Mouse (Mus musculus) midbrain, postnatal 0 days (tissue): ENCODE measurements around the gene Rpgrip1l. TPM values are rescaled to one million over a fixed set of nuclear protein-coding genes. Genes with fewer than 3 reads are reported as not detected.

Experiments used
- ATAC-seq: fragments of 200-750 bp; cut with Nextera tagmentation; 2 replicates; pipeline ENCODE4 v1.8.0; 2017; ENCODE audit warnings: moderate number of reproducible peaks, mild to moderate bottlenecking, moderate TSS enrichment, moderate library complexity; ENCODE audit not compliant: low FRiP score
- DNase-seq: peaks from one replicate; pipeline ENCODE4 v3.0.0-alpha.2; 2015; ENCODE audit warnings: low spot score
- H3K27ac ChIP-seq: fragments of 300-500 bp; sonication (generic); 2 replicates; pipeline ENCODE4 v1.5.1; 2014; ENCODE audit warnings: low read depth, mild to moderate bottlenecking, low read length, mixed read lengths
- H3K27me3 ChIP-seq: fragments of 300-500 bp; sonication (generic); 2 replicates; pipeline ENCODE4 v1.6.1; 2014; ENCODE audit warnings: low read length, control low read depth, mixed read lengths; ENCODE audit not compliant: insufficient read depth
- H3K36me3 ChIP-seq: fragments of 300-500 bp; sonication (generic); 2 replicates; pipeline ENCODE4 v1.6.1; 2014; ENCODE audit warnings: low read length, control low read depth, mixed read lengths; ENCODE audit not compliant: insufficient read depth
- H3K4me1 ChIP-seq: fragments of 300-500 bp; sonication (generic); 2 replicates; pipeline ENCODE4 v1.6.1; 2014; ENCODE audit warnings: mild to moderate bottlenecking, control low read depth, antibody characterized with exemption, low read length, mixed read lengths; ENCODE audit not compliant: insufficient read depth
- H3K4me2 ChIP-seq: fragments of 300-500 bp; sonication (generic); 2 replicates; pipeline ENCODE4 v1.6.1; 2014; ENCODE audit warnings: low read depth, mild to moderate bottlenecking, low read length, mixed read lengths; ENCODE audit not compliant: poor library complexity, severe bottlenecking
- H3K4me3 ChIP-seq: fragments of 300-500 bp; sonication (generic); 2 replicates; pipeline ENCODE4 v1.5.1; 2014; ENCODE audit warnings: low read depth, mild to moderate bottlenecking, low read length, moderate library complexity
- H3K9ac ChIP-seq: fragments of 300-500 bp; sonication (generic); replicated peaks from 2 replicates; pipeline ENCODE4 v1.6.1; 2014; ENCODE audit warnings: mild to moderate bottlenecking, low read length, moderate library complexity, mixed read lengths; ENCODE audit not compliant: poor library complexity, severe bottlenecking
- H3K9me3 ChIP-seq: fragments of 300-500 bp; sonication (generic); 2 replicates; pipeline ENCODE4 v1.6.1; 2016; ENCODE audit warnings: low read length, control low read depth
- CTCF ChIP-seq: IDR thresholded peaks from 2 replicates; pipeline ENCODE4 v1.5.1; 2016; ENCODE audit warnings: antibody characterized with exemption, mild to moderate bottlenecking
- WGBS: fragments of 180-500 bp; shearing (Covaris S2); extraction: QIAGEN DNeasy Blood & Tissue Kit; methylation state at CpG from one replicate; pipeline ENCODE4 v1.1.7; 2014; 5-methylcytosine and 5-hydroxymethylcytosine counted together
- polyA plus RNA-seq: library from polyadenylated mRNA; unstranded; fragments of >200 nt; fragmentation: Nextera tagmentation; extraction: Ambion mirVana; gene quantifications from 2 replicates; pipeline ENCODE4 v1.2.1, GENCODE M21; 2015
- total RNA-seq: library from RNA; depleted of rRNA; stranded (reverse); fragments of >200 nt; gene quantifications from 2 replicates; pipeline ENCODE4 v1.2.3, GENCODE M21; 2014

The Rpgrip1l gene
- total and polyA plus RNA-seq, 2 experiments from 2014 or later: 8.4 to 11.5 TPM

GRCm38 (mm10) chr8:91250966-91251365 is 62.1 kb downstream of the Rpgrip1l start:
- TF ChIP-seq CTCF: no peak

GRCm38 (mm10) chr8:91249758-91250466 is 63.1 kb downstream of the Rpgrip1l start:
- H3K4me3 ChIP-seq: no peak overlapping the region
- WGBS: 94% methylated on average over 9 of the region's 9 CpGs
- no peak for DNase-seq
- TF ChIP-seq CTCF: no peak
- no peaks in the 10 kb centered on the region for H3K36me3 ChIP-seq
- H3K27me3 ChIP-seq: no peaks in the 10 kb centered on the region
- no peak for ATAC-seq
- H3K4me2 ChIP-seq: no peak overlapping the region
- no peaks in the 10 kb centered on the region for H3K4me1 ChIP-seq
- no peak overlapping the region for H3K27ac ChIP-seq
- no peak overlapping the region for H3K9ac ChIP-seq
- no peaks in the 10 kb centered on the region for H3K9me3 ChIP-seq

More at GRCm38 (mm10) chr8:91250966-91251365, 62.1 kb downstream of the Rpgrip1l start:
- no peaks in the 10 kb centered on the region for H3K36me3 ChIP-seq
- H3K9me3 ChIP-seq: no peaks in the 10 kb centered on the region
- H3K4me1 ChIP-seq: no peaks in the 10 kb centered on the region
- H3K9ac ChIP-seq: no peak overlapping the region
- WGBS: 94% methylated on average over 6 of the region's 6 CpGs
- no peak overlapping the region for H3K27ac ChIP-seq
- H3K4me2 ChIP-seq: no peak overlapping the region
- H3K27me3 ChIP-seq: no peaks in the 10 kb centered on the region
- no peak overlapping the region for H3K4me3 ChIP-seq
- no peak for ATAC-seq
- no peak for DNase-seq

GRCm38 (mm10) chr8:91245821-91246454 is 67.1 kb downstream of the Rpgrip1l start:
- no peak for TF ChIP-seq CTCF
- 72% methylated on average over 4 of the region's 4 CpGs for WGBS
- H3K27ac ChIP-seq: no peak overlapping the region
- no peaks in the 10 kb centered on the region for H3K27me3 ChIP-seq
- no peaks in the 10 kb centered on the region for H3K36me3 ChIP-seq
- no peak for DNase-seq
- no peak overlapping the region for H3K9ac ChIP-seq
- no peaks in the 10 kb centered on the region for H3K9me3 ChIP-seq
- H3K4me2 ChIP-seq: no peak overlapping the region
- H3K4me3 ChIP-seq: no peak overlapping the region
- ATAC-seq: no peak
- H3K4me1 ChIP-seq: no peaks in the 10 kb centered on the region

GRCm38 (mm10) chr8:91242721-91243120 is 70.3 kb downstream of the Rpgrip1l start:
- ATAC-seq (no peak), DNase-seq (no peak)
- H3K9ac ChIP-seq: no peak overlapping the region
- H3K36me3 ChIP-seq: no peaks in the 10 kb centered on the region
- H3K27ac ChIP-seq: no peak overlapping the region
- H3K4me1 ChIP-seq: no peaks in the 10 kb centered on the region
- H3K4me3 ChIP-seq: no peak overlapping the region
- H3K4me2 ChIP-seq: no peak overlapping the region
- H3K9me3 ChIP-seq: no peaks in the 10 kb centered on the region
- 69% methylated on average over 1 of the region's 1 CpGs for WGBS
- no peak for TF ChIP-seq CTCF
- H3K27me3 ChIP-seq: no peaks in the 10 kb centered on the region

GRCm38 (mm10) chr8:91241873-91242519 is 71.1 kb downstream of the Rpgrip1l start:
- DNase-seq (no peak), ATAC-seq (no peak)
- no peaks in the 10 kb centered on the region for H3K4me1 ChIP-seq
- no peaks in the 10 kb centered on the region for H3K27me3 ChIP-seq
- no peak for TF ChIP-seq CTCF
- no peak overlapping the region for H3K4me2 ChIP-seq
- no peak overlapping the region for H3K9ac ChIP-seq
- no peak overlapping the region for H3K4me3 ChIP-seq
- H3K27ac ChIP-seq: no peak overlapping the region
- no peaks in the 10 kb centered on the region for H3K36me3 ChIP-seq
- 67% methylated on average over 8 of the region's 8 CpGs for WGBS
- no peaks in the 10 kb centered on the region for H3K9me3 ChIP-seq

GRCm38 (mm10) chr8:91241371-91241770 is 71.7 kb downstream of the Rpgrip1l start:
- no peak overlapping the region for H3K4me2 ChIP-seq
- WGBS: 42% methylated on average over 5 of the region's 5 CpGs
- no peak for DNase-seq
- no peak overlapping the region for H3K27ac ChIP-seq
- H3K27me3 ChIP-seq: no peaks in the 10 kb centered on the region
- ATAC-seq: no peak
- no peak overlapping the region for H3K9ac ChIP-seq
- H3K4me3 ChIP-seq: no peak overlapping the region
- H3K36me3 ChIP-seq: no peaks in the 10 kb centered on the region
- H3K9me3 ChIP-seq: no peaks in the 10 kb centered on the region
- no peaks in the 10 kb centered on the region for H3K4me1 ChIP-seq
- TF ChIP-seq CTCF: no peak
